Mouse (Mus musculus) embryo, embryonic 9.5 days (tissue): ENCODE data around the gene Pyroxd1.

Source experiments
- DNase-seq: peaks from one replicate; pipeline ENCODE4 v3.0.0-alpha.2; 2017; ENCODE audit errors: extremely low spot score

Pyroxd1 gene

DNA sequence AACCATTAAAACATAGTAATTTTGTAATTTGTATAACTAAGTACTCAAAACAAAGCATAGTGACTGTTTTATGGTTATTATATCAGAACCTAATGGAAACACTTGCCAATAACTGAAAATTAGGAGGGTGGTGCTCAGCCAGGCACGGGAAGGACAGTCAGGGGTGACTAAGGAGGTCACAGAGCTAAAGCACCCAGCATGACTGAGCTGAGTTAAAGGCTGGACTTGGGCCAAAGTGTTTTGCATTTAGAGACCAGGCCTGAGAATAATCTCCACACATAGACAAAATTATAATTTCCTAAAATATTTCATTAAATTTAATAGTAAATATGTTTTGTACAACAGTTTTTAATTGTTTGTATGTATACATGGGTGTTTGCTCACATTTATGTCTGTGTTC, 31.6 kb downstream of the Pyroxd1 start:
- DNase-seq: no peak

GRCm38 (mm10) chr6:142378576-142379330, 33.3 kb downstream of the Pyroxd1 start:
- no peak for DNase-seq

- no peak for DNase-seq
Measured at GRCm38 (mm10) chr6:142379961-142380360, 34.5 kb downstream of the Pyroxd1 start.

GRCm38 (mm10) chr6:142381615-142382014, 36.2 kb downstream of the Pyroxd1 start:
- no peak for DNase-seq

GRCm38 (mm10) chr6:142384521-142384920, 39.1 kb downstream of the Pyroxd1 start:
- DNase-seq: no peak

- DNase-seq: no peak
Measured at GRCm38 (mm10) chr6:142386285-142387010, 41.0 kb downstream of the Pyroxd1 start.

DNA sequence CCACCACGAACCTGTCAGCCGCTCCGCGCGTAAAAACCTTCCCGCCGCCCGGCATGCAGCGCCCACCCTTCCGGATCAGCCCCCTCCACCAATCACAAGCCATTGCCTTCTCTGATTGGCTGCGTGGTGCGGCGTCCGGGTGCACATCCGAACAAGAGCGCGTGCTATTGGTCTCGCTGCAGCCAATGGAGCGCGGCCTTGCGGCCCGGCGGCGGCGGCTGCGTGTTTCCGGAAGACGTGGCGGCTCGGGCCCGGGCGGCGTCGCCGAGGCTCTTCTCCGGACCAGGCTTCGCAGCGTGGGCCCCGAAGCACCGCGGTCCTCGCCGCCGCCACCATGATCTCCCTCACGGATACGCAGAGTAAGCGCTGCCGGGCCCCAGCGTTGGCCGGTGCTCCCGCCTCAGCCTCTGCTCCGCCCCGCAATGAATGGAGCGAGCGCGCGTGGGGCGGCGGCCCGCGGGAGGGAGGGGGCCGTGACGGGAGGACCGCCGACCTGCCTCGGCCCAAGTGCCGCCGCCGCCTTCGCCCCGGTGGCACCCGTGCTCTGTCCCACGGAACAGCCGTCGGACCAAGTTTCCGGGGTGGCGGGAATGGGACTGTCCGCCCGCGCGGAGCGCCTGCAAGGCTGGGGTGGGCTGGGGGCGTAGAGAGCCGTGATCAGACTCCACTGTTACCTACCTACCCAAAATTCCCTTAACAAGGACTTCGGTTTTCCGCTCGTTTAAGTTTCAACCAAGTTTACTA, 41.7 kb downstream of the Pyroxd1 start, which contains the start of the genes Recql and Golt1b:
Gene Recql (minus strand): TSS at position 77 of the 744 bp plus-strand sequence.
Gene Golt1b (plus strand): TSS at position 211 of the 744 bp plus-strand sequence.
- DNase-seq: peak; percentile 97

DNA sequence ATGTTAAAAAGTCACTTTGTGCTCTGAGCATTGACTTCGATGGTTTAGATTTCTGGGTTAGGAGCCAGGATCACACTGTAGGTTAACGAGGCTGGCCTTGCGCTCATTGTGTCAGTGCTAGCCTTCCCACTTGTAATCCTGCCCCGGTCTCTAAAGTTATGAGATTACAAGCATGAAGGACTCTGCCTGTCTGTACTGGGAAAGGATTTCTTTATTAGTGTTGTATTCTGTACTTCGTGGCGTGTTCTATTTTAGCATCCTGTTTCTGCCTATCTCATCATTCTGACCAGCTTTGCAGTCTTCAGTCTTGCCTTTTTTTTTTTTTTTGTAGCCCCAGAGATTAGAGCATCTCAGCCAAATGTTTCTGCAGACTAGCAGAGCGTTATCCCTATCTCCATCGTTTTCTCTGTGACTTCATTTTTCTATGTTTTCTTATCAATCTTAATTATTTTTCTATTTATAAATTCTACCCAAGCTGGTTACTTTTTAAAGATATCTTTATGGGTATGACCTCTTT, 42.4 kb downstream of the Pyroxd1 start:
- no peak for DNase-seq

GRCm38 (mm10) chr6:142389101-142389500, 43.6 kb downstream of the Pyroxd1 start:
- no peak for DNase-seq

GRCm38 (mm10) chr6:142392312-142392711, 46.9 kb downstream of the Pyroxd1 start:
- no peak for DNase-seq

- no peak for DNase-seq
Measured at GRCm38 (mm10) chr6:142394669-142395068, 49.2 kb downstream of the Pyroxd1 start.

- DNase-seq: no peak
Measured at GRCm38 (mm10) chr6:142395756-142396155, 50.3 kb downstream of the Pyroxd1 start.

GRCm38 (mm10) chr6:142411140-142411539, 65.7 kb downstream of the Pyroxd1 start:
- no peak for DNase-seq
